Mouse (Mus musculus) stomach, embryonic 15.5 days (tissue): Measurements from ENCODE around the gene Nanos1. TPM values are rescaled to one million over a fixed set of nuclear protein-coding genes. Genes with fewer than 3 reads are reported as not detected.

Experiments used
- ATAC-seq: fragments of 200-750 bp; cut with Nextera tagmentation; 2 replicates; pipeline ENCODE4 v1.8.0; 2017; ENCODE audit warnings: low read depth, moderate number of reproducible peaks, moderate TSS enrichment; ENCODE audit not compliant: insufficient read depth, low FRiP score
- H3K27ac ChIP-seq: fragments of 300-500 bp; sonication (generic); 2 replicates; pipeline ENCODE4 v1.5.1; 2015; ENCODE audit warnings: mild to moderate bottlenecking, inconsistent platforms
- H3K27me3 ChIP-seq: fragments of 300-500 bp; sonication (generic); replicated peaks from 2 replicates; pipeline ENCODE4 v1.6.1; 2015; ENCODE audit warnings: inconsistent platforms
- H3K36me3 ChIP-seq: fragments of 300-500 bp; sonication (generic); 2 replicates; pipeline ENCODE4 v1.6.1; 2015; ENCODE audit warnings: inconsistent platforms
- H3K4me1 ChIP-seq: fragments of 300-500 bp; sonication (generic); 2 replicates; pipeline ENCODE4 v1.6.1; 2015; ENCODE audit warnings: inconsistent platforms
- H3K4me2 ChIP-seq: fragments of 300-500 bp; sonication (generic); 2 replicates; pipeline ENCODE4 v1.6.1; 2015; ENCODE audit warnings: mild to moderate bottlenecking, inconsistent platforms
- H3K4me3 ChIP-seq: fragments of 300-500 bp; sonication (generic); replicated peaks from 2 replicates; pipeline ENCODE4 v1.5.1; 2015; ENCODE audit warnings: inconsistent platforms
- H3K9ac ChIP-seq: fragments of 300-500 bp; sonication (generic); 2 replicates; pipeline ENCODE4 v1.6.1; 2015; ENCODE audit warnings: inconsistent platforms
- H3K9me3 ChIP-seq: fragments of 300-500 bp; sonication (generic); 2 replicates; pipeline ENCODE4 v1.6.1; 2016; ENCODE audit warnings: inconsistent platforms
- WGBS: fragments of 180-500 bp; shearing (Covaris S2); methylation state at CpG from one replicate; pipeline ENCODE4 v1.1.7; 2015; 5-methylcytosine and 5-hydroxymethylcytosine counted together
- microRNA-seq: library from miRNA; unstranded; fragments of <30 nt; microRNA quantifications from one replicate; pipeline ENCODE4, GENCODE M21; 2016
- polyA plus RNA-seq: library from polyadenylated mRNA; unstranded; fragments of >200 nt; fragmentation: Nextera tagmentation; extraction: Ambion mirVana; gene quantifications from 2 replicates; pipeline ENCODE4 v1.2.1, GENCODE M21; 2015

Gene Nanos1
- polyA plus RNA-seq, 1 experiment from 2014 or later, result 1.5 TPM

DNA sequence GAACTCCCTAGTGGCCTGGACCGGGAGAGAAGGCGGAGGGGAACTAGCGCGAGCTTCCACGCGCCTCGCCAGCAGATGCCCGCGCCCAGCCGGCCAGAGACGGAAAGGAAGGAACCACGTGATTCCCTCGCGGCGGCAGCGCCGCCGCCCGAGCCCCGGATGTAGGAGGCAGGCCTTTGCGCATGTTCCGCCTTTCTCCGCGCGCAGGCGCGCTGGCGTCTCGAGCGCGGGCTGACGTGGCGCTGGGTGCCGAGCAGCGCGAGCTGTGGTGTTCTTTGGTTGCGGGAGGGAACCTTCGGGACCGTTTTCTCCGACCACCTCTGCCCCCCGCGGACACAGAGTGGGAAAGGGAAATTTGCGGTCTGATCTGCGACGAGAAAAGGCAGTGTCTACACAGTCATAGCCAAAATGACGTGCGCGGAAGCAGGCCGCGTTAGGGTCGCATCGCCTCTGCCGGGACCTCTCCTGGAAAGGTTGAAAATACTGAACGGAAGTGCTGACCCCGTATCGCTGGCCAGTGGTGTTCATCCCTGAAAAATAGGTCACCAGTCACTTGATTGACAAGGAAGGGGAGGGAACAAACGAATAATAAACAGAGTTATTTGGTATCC lies 34.9 kb downstream of the Nanos1 start, which contains the start of gene Eif3a:
Gene Eif3a (minus strand): TSS at position 108 of the 611 bp plus-strand sequence.
- Histone ChIP-seq H3K4me2 (peak within 1 kb of the TSS; percentile 59), H3K27ac (peak within 1 kb of the TSS; percentile 99), H3K4me1 (peaks cover 2% of the 10 kb centered on the region; the same call in 1 of the 2 replicates), H3K9me3 (no peaks in the 10 kb centered on the region), H3K27me3 (no peaks in the 10 kb centered on the region), H3K4me3 (peak within 1 kb of the TSS; percentile 98), H3K9ac (peak within 1 kb of the TSS; percentile 100), H3K36me3 (no peaks in the 10 kb centered on the region)
- WGBS, result under 1% methylated on average over 57 of the region's 57 CpGs
- ATAC-seq, result peak; percentile 93

DNA sequence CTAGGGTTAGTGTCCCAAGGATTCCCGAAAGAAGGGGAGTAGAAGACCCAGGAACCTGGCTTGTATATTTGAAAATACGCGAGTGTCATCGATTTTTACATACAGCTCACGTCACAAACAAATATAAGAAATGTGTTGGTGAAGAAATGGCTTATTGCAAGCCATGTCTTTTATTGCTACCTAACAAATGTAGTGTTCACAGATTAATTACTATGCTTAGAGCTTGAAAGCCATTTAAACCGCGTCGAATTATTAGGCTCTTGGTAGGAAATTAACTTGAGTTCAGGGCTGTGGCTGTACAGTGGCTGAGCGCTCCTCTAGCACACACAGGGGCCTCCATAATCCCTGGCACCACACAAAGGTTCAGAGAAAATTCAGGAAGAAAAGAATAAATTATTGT lies 35.4 kb downstream of the Nanos1 start:
- Histone ChIP-seq H3K36me3 (no peaks in the 10 kb centered on the region), H3K27me3 (no peaks in the 10 kb centered on the region), H3K9me3 (no peaks in the 10 kb centered on the region), H3K4me2 (peak overlapping the region; percentile 52), H3K9ac (peak overlapping the region; percentile 55), H3K4me1 (peaks cover 2% of the 10 kb centered on the region; the same call in 1 of the 2 replicates), H3K27ac (peak overlapping the region; percentile 99), H3K4me3 (peak overlapping the region; percentile 98)
- WGBS, result 15% methylated on average over 9 of the region's 9 CpGs
- ATAC-seq, result no peak; the same call in 1 of the 2 replicates

GRCm38 (mm10) chr19:60793170-60793707 lies 37.5 kb downstream of the Nanos1 start:
- 77% methylated on average over 2 of the region's 2 CpGs for WGBS
- Histone ChIP-seq H3K27ac (no peak overlapping the region), H3K4me3 (no peak overlapping the region), H3K4me2 (no peak overlapping the region), H3K27me3 (no peaks in the 10 kb centered on the region), H3K36me3 (no peaks in the 10 kb centered on the region), H3K4me1 (no peaks in the 10 kb centered on the region; the same call in 1 of the 2 replicates), H3K9me3 (no peaks in the 10 kb centered on the region), H3K9ac (no peak overlapping the region)
- ATAC-seq, result no peak

- Histone ChIP-seq H3K36me3 (no peaks in the 10 kb centered on the region), H3K9ac (no peak overlapping the region), H3K4me3 (no peak overlapping the region), H3K27ac (no peak overlapping the region), H3K4me1 (no peaks in the 10 kb centered on the region), H3K4me2 (no peak overlapping the region), H3K9me3 (no peaks in the 10 kb centered on the region), H3K27me3 (no peaks in the 10 kb centered on the region)
- 87% methylated on average over 2 of the region's 2 CpGs for WGBS
- ATAC-seq, result no peak
Measured at GRCm38 (mm10) chr19:60795244-60795643, 39.5 kb downstream of the Nanos1 start.

- H3K9me3 ChIP-seq, result no peaks in the 10 kb centered on the region
- H3K4me3 ChIP-seq, result no peak overlapping the region
- no peak overlapping the region for H3K4me2 ChIP-seq
- H3K27ac ChIP-seq, result no peak overlapping the region
- no peaks in the 10 kb centered on the region for H3K4me1 ChIP-seq
- 87% methylated on average over 2 of the region's 2 CpGs for WGBS
- no peak for ATAC-seq
- H3K36me3 ChIP-seq, result no peaks in the 10 kb centered on the region
- H3K27me3 ChIP-seq, result no peaks in the 10 kb centered on the region
- no peak overlapping the region for H3K9ac ChIP-seq
Measured at GRCm38 (mm10) chr19:60797415-60797814, 41.6 kb downstream of the Nanos1 start.

DNA sequence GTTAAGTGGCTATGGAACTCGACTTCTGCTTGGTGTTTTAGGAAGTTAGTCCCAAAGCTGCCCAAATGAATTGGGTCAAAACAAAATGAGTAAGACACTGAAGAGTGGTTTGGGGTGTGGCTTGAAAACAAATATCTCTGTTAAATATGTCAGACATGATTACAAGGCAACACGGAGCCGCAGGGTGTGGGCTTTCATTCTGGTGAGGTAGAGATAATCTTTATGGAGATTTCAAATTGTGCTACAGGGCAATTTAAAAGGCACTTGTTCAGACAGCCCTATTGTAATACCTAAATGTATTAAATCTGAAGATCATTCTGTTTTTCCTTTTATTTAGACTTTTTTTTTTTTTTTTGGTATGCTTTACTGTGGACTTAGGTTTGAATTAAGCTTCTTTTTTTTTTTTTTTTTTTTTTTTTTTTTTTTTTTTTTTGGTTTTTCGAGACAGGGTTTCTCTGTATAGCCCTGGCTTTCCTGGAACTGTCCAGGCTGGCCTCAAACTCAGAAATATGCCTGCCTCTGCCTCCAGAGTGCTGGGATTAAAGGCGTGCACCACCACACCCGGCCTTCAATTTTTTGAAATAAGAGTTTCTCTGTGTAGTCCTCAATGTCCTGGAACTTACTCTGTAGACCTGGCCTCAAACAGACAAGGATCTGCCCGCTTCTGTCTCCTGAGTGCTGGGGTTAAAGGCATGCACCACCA lies 44.2 kb downstream of the Nanos1 start:
- no peaks in the 10 kb centered on the region for H3K9me3 ChIP-seq
- no peak overlapping the region for H3K4me3 ChIP-seq
- ATAC-seq, result no peak; the same call in 1 of the 2 replicates
- no peak overlapping the region for H3K27ac ChIP-seq
- H3K9ac ChIP-seq, result no peak overlapping the region
- H3K4me2 ChIP-seq, result no peak overlapping the region
- H3K27me3 ChIP-seq, result no peaks in the 10 kb centered on the region
- no peaks in the 10 kb centered on the region for H3K36me3 ChIP-seq
- WGBS, result 72% methylated on average over 7 of the region's 7 CpGs
- no peaks in the 10 kb centered on the region for H3K4me1 ChIP-seq

GRCm38 (mm10) chr19:60804903-60805302 lies 49.1 kb downstream of the Nanos1 start:
- ATAC-seq, result no peak
- H3K9me3 ChIP-seq, result no peaks in the 10 kb centered on the region
- no peaks in the 10 kb centered on the region for H3K36me3 ChIP-seq
- no peaks in the 10 kb centered on the region for H3K4me1 ChIP-seq
- H3K27ac ChIP-seq, result no peak overlapping the region
- no peaks in the 10 kb centered on the region for H3K27me3 ChIP-seq
- no peak overlapping the region for H3K4me3 ChIP-seq
- H3K9ac ChIP-seq, result no peak overlapping the region
- WGBS, result 62% methylated on average over 2 of the region's 2 CpGs
- H3K4me2 ChIP-seq, result no peak overlapping the region

Small RNA genes within 50 kb of the gene (microRNA-seq; reads per million reads assigned to microRNA genes)
- not detected for gene mmu-mir-3084-1

Other genes with a start within 250 kb of the Nanos1 start
- 23.8 and 28.3 TPM in 2 replicates for gene Cacul1, start 175.0 kb upstream of the Nanos1 start, polyA plus RNA-seq
- 135 and 145 TPM in 2 replicates for gene Eif3a, start 34.7 kb downstream of the Nanos1 start, polyA plus RNA-seq
- 30.8 and 33.1 TPM in 2 replicates for gene Fam45a, start 55.6 kb downstream of the Nanos1 start, polyA plus RNA-seq
- gene Sfxn4, start 105.5 kb downstream of the Nanos1 start, polyA plus RNA-seq, result 5.7 and 5.8 TPM in 2 replicates
- 122 and 128 TPM in 2 replicates for gene Prdx3, start 118.6 kb downstream of the Nanos1 start, polyA plus RNA-seq
- gene Grk5, start 133.8 kb downstream of the Nanos1 start, polyA plus RNA-seq, result 1.9 and 2.8 TPM in 2 replicates